Mouse (Mus musculus) ES-Bruce4 (cell line): ENCODE data around the gene Uqcr11. TPM values are rescaled to one million over a fixed set of nuclear protein-coding genes. Genes with fewer than 3 reads are reported as not detected.
A peak's percentile ranks its signal among the peaks of the same experiment; 100 is the strongest.

ENCODE experiments used
- H3K27ac ChIP-seq: 2 replicates; pipeline ENCODE4 v1.5.1; 2012; ENCODE audit warnings: low read length, inconsistent platforms; ENCODE audit not compliant: insufficient read depth
- H3K27me3 ChIP-seq: 2 replicates; pipeline ENCODE4 v1.6.1; 2012; ENCODE audit warnings: mild to moderate bottlenecking, low read length, inconsistent platforms; ENCODE audit not compliant: control insufficient read depth, poor library complexity, insufficient read depth, severe bottlenecking
- H3K36me3 ChIP-seq: 2 replicates; pipeline ENCODE4 v1.6.1; 2012; ENCODE audit warnings: inconsistent platforms, mild to moderate bottlenecking, low read length, moderate library complexity; ENCODE audit not compliant: control insufficient read depth, poor library complexity, insufficient read depth, severe bottlenecking
- H3K4me1 ChIP-seq: one replicate; pipeline ENCODE4 v1.8.1; 2011; ENCODE audit warnings: low read length; ENCODE audit not compliant: control insufficient read depth, insufficient read depth
- H3K4me3 ChIP-seq: 2 replicates; pipeline ENCODE4 v1.5.1; 2011; ENCODE audit warnings: low read depth, mild to moderate bottlenecking, low read length
- H3K9ac ChIP-seq: 2 replicates; pipeline ENCODE4 v1.6.1; 2012; ENCODE audit warnings: low read depth, mild to moderate bottlenecking, inconsistent platforms; ENCODE audit not compliant: poor library complexity, severe bottlenecking
- H3K9me3 ChIP-seq: replicated peaks from 2 replicates; pipeline ENCODE4 v1.6.1; 2012; ENCODE audit warnings: mild to moderate bottlenecking, low read length, inconsistent platforms; ENCODE audit not compliant: control insufficient read depth, poor library complexity, insufficient read depth, severe bottlenecking
- CTCF ChIP-seq: IDR thresholded peaks from one replicate; pipeline ENCODE4 v1.8.1; 2011; ENCODE audit warnings: low read depth, low read length
- EP300 ChIP-seq: IDR thresholded peaks from 2 replicates; pipeline ENCODE4 v1.6.1; 2011; ENCODE audit warnings: low read depth, low read length; ENCODE audit not compliant: insufficient read depth
- POLR2A ChIP-seq: IDR thresholded peaks from one replicate; pipeline ENCODE4 v1.8.1; 2011; ENCODE audit warnings: low read length; ENCODE audit not compliant: insufficient read depth
- polyA plus RNA-seq: library from polyadenylated mRNA; stranded (reverse); fragments of >200 nt; gene quantifications from 2 replicates; pipeline ENCODE4 v1.2.4, GENCODE M21; 2011; ENCODE audit warnings: low read depth; ENCODE audit not compliant: missing spikeins, insufficient read depth, insufficient read length

The Uqcr11 gene
- polyA plus RNA-seq = 199 and 223 TPM in 2 replicates

- H3K4me1 ChIP-seq = no peaks in the 10 kb centered on the region
- TF ChIP-seq EP300 (no peak), POLR2A (peak; percentile 82)
Observed at GRCm38 (mm10) chr10:80406684-80407501, at the start of gene Uqcr11. Uqcr11 (minus strand) TSS chr10:80406830.

GRCm38 (mm10) chr10:80455697-80456096 is 49.1 kb upstream of the Uqcr11 start:
- peaks cover 2% of the 10 kb centered on the region for H3K4me1 ChIP-seq
- no peak overlapping the region for H3K27ac ChIP-seq
- no peaks in the 10 kb centered on the region for H3K27me3 ChIP-seq
- no peaks in the 10 kb centered on the region for H3K9me3 ChIP-seq
- TF ChIP-seq CTCF (no peak), EP300 (no peak), POLR2A (no peak)
- H3K9ac ChIP-seq = no peak overlapping the region
- no peaks in the 10 kb centered on the region for H3K36me3 ChIP-seq
- no peak overlapping the region for H3K4me3 ChIP-seq

More at GRCm38 (mm10) chr10:80406684-80407501, at the start of gene Uqcr11:
- peak within 1 kb of the TSS; percentile 80 for H3K4me3 ChIP-seq
- no peaks in the 10 kb centered on the region for H3K27me3 ChIP-seq
- H3K36me3 ChIP-seq = peaks cover 12% of the 10 kb centered on the region
- no peaks in the 10 kb centered on the region for H3K9me3 ChIP-seq
- H3K27ac ChIP-seq = peak within 1 kb of the TSS; percentile 3; the same call in 1 of the 2 replicates
- peak within 1 kb of the TSS; percentile 49 for H3K9ac ChIP-seq

GRCm38 (mm10) chr10:80454781-80455180 is 48.2 kb upstream of the Uqcr11 start:
- no peak overlapping the region for H3K27ac ChIP-seq
- no peaks in the 10 kb centered on the region for H3K27me3 ChIP-seq
- no peak for TF ChIP-seq EP300
- no peak for TF ChIP-seq POLR2A
- TF ChIP-seq CTCF = no peak
- H3K4me1 ChIP-seq = no peaks in the 10 kb centered on the region
- no peaks in the 10 kb centered on the region for H3K36me3 ChIP-seq
- H3K9ac ChIP-seq = no peak overlapping the region
- no peak overlapping the region for H3K4me3 ChIP-seq
- H3K9me3 ChIP-seq = no peaks in the 10 kb centered on the region

GRCm38 (mm10) chr10:80453601-80454000 is 47.0 kb upstream of the Uqcr11 start:
- H3K4me3 ChIP-seq = no peak overlapping the region
- no peaks in the 10 kb centered on the region for H3K4me1 ChIP-seq
- no peak overlapping the region for H3K27ac ChIP-seq
- no peak for TF ChIP-seq POLR2A
- TF ChIP-seq CTCF = no peak
- TF ChIP-seq EP300 = no peak
- no peaks in the 10 kb centered on the region for H3K9me3 ChIP-seq
- H3K36me3 ChIP-seq = no peaks in the 10 kb centered on the region
- no peaks in the 10 kb centered on the region for H3K27me3 ChIP-seq
- H3K9ac ChIP-seq = no peak overlapping the region

- Histone ChIP-seq H3K9me3 (no peaks in the 10 kb centered on the region), H3K36me3 (no peaks in the 10 kb centered on the region), H3K27me3 (no peaks in the 10 kb centered on the region), H3K4me3 (peak overlapping the region; percentile 29), H3K4me1 (no peaks in the 10 kb centered on the region), H3K27ac (no peak overlapping the region), H3K9ac (no peak overlapping the region)
- no peak for TF ChIP-seq EP300
- TF ChIP-seq CTCF = no peak
- TF ChIP-seq POLR2A = no peak
Observed at GRCm38 (mm10) chr10:80450599-80450998, 44.0 kb upstream of the Uqcr11 start.

- no peak overlapping the region for H3K9ac ChIP-seq
- no peak overlapping the region for H3K4me3 ChIP-seq
- no peak overlapping the region for H3K27ac ChIP-seq
- H3K9me3 ChIP-seq = no peaks in the 10 kb centered on the region
- TF ChIP-seq POLR2A (no peak), EP300 (peak; percentile 65), CTCF (peak; percentile 96)
- H3K4me1 ChIP-seq = no peaks in the 10 kb centered on the region
- H3K27me3 ChIP-seq = no peaks in the 10 kb centered on the region
- H3K36me3 ChIP-seq = no peaks in the 10 kb centered on the region
Observed at GRCm38 (mm10) chr10:80445898-80446601, 39.4 kb upstream of the Uqcr11 start.
